Mouse (Mus musculus) heart, embryonic 15.5 days (tissue): ENCODE data around the gene Tpbpa. TPM values are rescaled to one million over a fixed set of nuclear protein-coding genes. Genes with fewer than 3 reads are reported as not detected.

Source experiments
- polyA plus RNA-seq: library from polyadenylated mRNA; unstranded; fragments of >200 nt; fragmentation: Nextera tagmentation; extraction: Ambion mirVana; gene quantifications from 2 replicates; pipeline ENCODE4 v1.2.1, GENCODE M21; 2015

Gene Tpbpa
- polyA plus RNA-seq, 1 experiment from 2014 or later, result not detected

Other genes starting within 250 kb of the Tpbpa start
- gene BC051665, start 155.6 kb downstream of the Tpbpa start, polyA plus RNA-seq, result not detected in 2 replicates
- gene Ctsll3, start 139.1 kb downstream of the Tpbpa start, polyA plus RNA-seq, result not detected in 2 replicates
- gene 4930486L24Rik, start 77.5 kb downstream of the Tpbpa start, polyA plus RNA-seq, result not detected in 2 replicates
- 0.42 and 1.1 TPM in 2 replicates for gene Gm49392, start 45.1 kb downstream of the Tpbpa start, polyA plus RNA-seq
- 5.4 and 7.1 TPM in 2 replicates for gene Ctla2b, start 44.5 kb downstream of the Tpbpa start, polyA plus RNA-seq
- not detected in 2 replicates for gene Tpbpb, start 37.1 kb downstream of the Tpbpa start, polyA plus RNA-seq
- gene Gm49393, start 6.4 kb downstream of the Tpbpa start, polyA plus RNA-seq, result 0.54 TPM in 1 of 2 replicates, not detected in the other
- 0.53 and 3.3 TPM in 2 replicates for gene Gm49391, start 5.4 kb downstream of the Tpbpa start, polyA plus RNA-seq
- gene Ctla2a, start 5.4 kb downstream of the Tpbpa start, polyA plus RNA-seq, result 80.7 and 92.7 TPM in 2 replicates
- gene Ctsj, start 64.0 kb upstream of the Tpbpa start, polyA plus RNA-seq, result not detected in 2 replicates
- gene Ctsq, start 98.6 kb upstream of the Tpbpa start, polyA plus RNA-seq, result not detected in 2 replicates
- gene Ctsr, start 222.3 kb upstream of the Tpbpa start, polyA plus RNA-seq, result not detected in 2 replicates